Mouse (Mus musculus) myocyte (in vitro differentiated cells): Measurements from ENCODE around the gene Scfd2.

Experiments used
- CEBPB ChIP-seq: IDR thresholded peaks from 2 replicates; pipeline ENCODE4 v1.6.1; 2011; ENCODE audit warnings: mild to moderate bottlenecking, moderate library complexity; ENCODE audit not compliant: poor library complexity, insufficient read depth, severe bottlenecking
- E2F4 ChIP-seq: IDR thresholded peaks from one replicate; pipeline ENCODE4 v1.6.1; 2011; ENCODE audit warnings: mild to moderate bottlenecking, control low read depth, moderate library complexity; ENCODE audit not compliant: insufficient read depth
- MAX ChIP-seq: IDR thresholded peaks from one replicate; pipeline ENCODE4 v1.6.1; 2011; ENCODE audit warnings: low read depth, mild to moderate bottlenecking, control low read depth
- MYOD1 ChIP-seq, 3 experiments: IDR thresholded peaks; one replicate each; pipeline ENCODE4 v1.6.1; 2011; ENCODE audit warnings: control low read depth in 2 of 3, low read depth in 2 of 3, mild to moderate bottlenecking in 2 of 3, moderate library complexity in 1 of 3; ENCODE audit not compliant: insufficient read length in 2 of 3, control insufficient read depth in 1 of 3
- POLR2A ChIP-seq: IDR thresholded peaks from one replicate; pipeline ENCODE4 v1.6.1; 2011; ENCODE audit warnings: low read depth, mild to moderate bottlenecking, control low read depth, moderate library complexity; ENCODE audit not compliant: insufficient read length
- POLR2AphosphoS2 ChIP-seq: IDR thresholded peaks from one replicate; pipeline ENCODE4 v1.6.1; 2011; ENCODE audit warnings: low read depth, control low read depth; ENCODE audit not compliant: insufficient read length
- SRF ChIP-seq: IDR thresholded peaks from one replicate; pipeline ENCODE4 v1.6.1; 2011; ENCODE audit warnings: low read depth; ENCODE audit not compliant: control insufficient read depth, insufficient read length
- TCF12 ChIP-seq: IDR thresholded peaks from one replicate; pipeline ENCODE4 v1.6.1; 2011; ENCODE audit warnings: mild to moderate bottlenecking, control low read depth; ENCODE audit not compliant: poor library complexity, insufficient read depth, severe bottlenecking
- TCF3 ChIP-seq: IDR thresholded peaks from one replicate; pipeline ENCODE4 v1.6.1; 2011; ENCODE audit warnings: low read depth, control low read depth; ENCODE audit not compliant: insufficient read length
- USF1 ChIP-seq: IDR thresholded peaks from one replicate; pipeline ENCODE4 v1.6.1; 2011; ENCODE audit warnings: low read depth, mild to moderate bottlenecking, control low read depth, moderate library complexity

DNA sequence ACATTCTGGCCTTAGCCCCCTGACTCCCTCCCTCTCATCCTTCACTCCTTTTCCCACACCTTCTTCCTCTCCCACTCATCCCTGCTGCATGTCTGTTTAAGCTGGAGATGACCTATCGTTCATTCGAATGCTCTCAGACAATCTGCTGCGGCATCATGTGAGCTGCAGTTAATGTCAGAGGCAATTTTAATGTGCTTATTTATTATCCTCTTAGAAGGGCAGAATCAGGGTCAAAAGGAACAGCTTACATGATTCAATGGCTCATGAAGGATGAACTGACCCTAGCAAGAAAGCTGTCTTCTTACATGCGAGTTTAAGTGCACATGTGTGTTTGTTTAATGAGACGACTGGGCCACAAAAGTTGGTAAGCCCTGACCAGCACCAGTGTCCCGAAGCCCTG, 241.6 kb downstream of the Scfd2 start:
- TF ChIP-seq CEBPB, result no peak
- TF ChIP-seq TCF3, result no peak
- no peak for TF ChIP-seq E2F4
- no peak for TF ChIP-seq POLR2A
- TF ChIP-seq TCF12, result no peak
- TF ChIP-seq MYOD1 (IDR thresholded peaks at IDR 0.05; ENCODE audit: control insufficient read depth in 1 of 3, insufficient read length in 2 of 3, low read depth in 2 of 3), result no peak
- TF ChIP-seq MAX, result no peak
- no peak for TF ChIP-seq SRF
- TF ChIP-seq POLR2AphosphoS2, result no peak
- TF ChIP-seq USF1, result no peak
